Mouse (Mus musculus): ENCODE results near the gene Rarg. TPM values are rescaled to one million over a fixed set of nuclear protein-coding genes. Genes with fewer than 3 reads are reported as not detected.

The Rarg gene
- polyA plus RNA-seq, 1 experiment from 2014 or later = 3.4 TPM

- peak overlapping the region; percentile 97 for H3K4me2 ChIP-seq (replicated peaks)
- peaks cover 23% of the 10 kb centered on the region for H3K36me3 ChIP-seq
- H3K4me3 ChIP-seq (replicated peaks) = peak overlapping the region; percentile 81
- 36% methylated on average over 7 of the region's 7 CpGs for WGBS
- peak; percentile 5; the same call in 1 of the 2 replicates for ATAC-seq
- no peaks in the 10 kb centered on the region for H3K9me3 ChIP-seq
- peaks cover 21% of the 10 kb centered on the region for H3K4me1 ChIP-seq (replicated peaks)
- H3K27me3 ChIP-seq = no peaks in the 10 kb centered on the region
- peak overlapping the region; percentile 75 for H3K9ac ChIP-seq (replicated peaks)
- peak overlapping the region; percentile 86 for H3K27ac ChIP-seq
Measured at GRCm38 (mm10) chr15:102278726-102279091, 21.4 kb upstream of the Rarg start.

GRCm38 (mm10) chr15:102273982-102274716 lies 16.8 kb upstream of the Rarg start:
- Histone ChIP-seq H3K9me3 (no peaks in the 10 kb centered on the region), H3K27ac (no peak overlapping the region), H3K4me3 (replicated peaks) (no peak overlapping the region), H3K9ac (replicated peaks) (no peak overlapping the region), H3K4me1 (replicated peaks) (peaks cover 14% of the 10 kb centered on the region), H3K4me2 (replicated peaks) (no peak overlapping the region), H3K36me3 (no peaks in the 10 kb centered on the region), H3K27me3 (peaks cover 23% of the 10 kb centered on the region)
- 72% methylated on average over 6 of the region's 6 CpGs for WGBS
- no peak for ATAC-seq

- Histone ChIP-seq H3K27ac (no peak overlapping the region), H3K4me3 (replicated peaks) (no peak overlapping the region), H3K36me3 (no peaks in the 10 kb centered on the region), H3K9me3 (no peaks in the 10 kb centered on the region), H3K4me2 (replicated peaks) (no peak overlapping the region), H3K27me3 (peaks cover 23% of the 10 kb centered on the region), H3K4me1 (replicated peaks) (peaks cover 9% of the 10 kb centered on the region), H3K9ac (replicated peaks) (no peak overlapping the region)
- no peak for ATAC-seq
- WGBS = 20% methylated on average over 3 of the region's 3 CpGs
Measured at GRCm38 (mm10) chr15:102271441-102271840, 14.1 kb upstream of the Rarg start.

DNA sequence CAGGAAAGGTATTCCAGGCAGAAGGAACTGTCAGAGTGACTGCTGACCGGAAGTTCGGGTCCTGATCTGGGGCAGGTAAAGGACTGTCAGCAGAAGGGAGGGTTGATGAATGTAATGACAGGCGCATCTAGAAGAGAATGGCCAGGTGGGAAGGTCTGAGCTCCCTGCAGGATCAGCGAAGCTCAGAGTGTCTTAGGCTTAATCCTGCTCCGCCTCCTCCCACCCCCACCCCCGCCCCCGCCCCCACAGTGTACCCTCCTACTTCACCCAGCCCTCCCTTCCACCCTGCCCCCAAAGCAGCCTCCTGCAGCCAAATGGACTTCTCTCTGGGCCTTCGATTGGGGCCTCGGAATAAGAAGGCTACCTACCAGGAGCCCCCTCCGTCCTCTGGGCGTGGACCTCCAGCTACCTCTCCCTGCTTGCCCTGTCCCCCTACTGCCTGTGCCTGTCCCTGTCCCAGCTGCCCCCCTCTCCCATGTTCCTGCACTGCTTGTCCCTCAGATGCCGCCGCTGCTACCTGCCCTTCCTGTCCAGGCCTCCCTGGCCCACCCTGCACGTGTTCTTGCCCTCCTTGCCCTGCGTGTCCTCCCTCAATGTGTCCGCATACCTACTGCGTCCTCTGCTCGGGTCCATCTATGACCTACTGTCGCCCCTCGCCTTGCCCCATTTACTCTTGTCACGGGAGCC lies 13.1 kb upstream of the Rarg start, which contains the start of gene Gm9918:
TSS of gene Gm9918 (plus strand) at position 290 of the 687 bp plus-strand sequence.
- Histone ChIP-seq H3K4me3 (replicated peaks) (no peak within 1 kb of the TSS; the same call in 1 of the 2 replicates), H3K27ac (no peak within 1 kb of the TSS), H3K4me1 (replicated peaks) (peaks cover 9% of the 10 kb centered on the region), H3K4me2 (replicated peaks) (peak within 1 kb of the TSS; percentile 38), H3K9me3 (no peaks in the 10 kb centered on the region), H3K36me3 (no peaks in the 10 kb centered on the region), H3K9ac (replicated peaks) (peak within 1 kb of the TSS; percentile 50; the same call in 1 of the 2 replicates), H3K27me3 (peaks cover 23% of the 10 kb centered on the region)
- ATAC-seq = no peak
- WGBS = 6% methylated on average over 21 of the region's 21 CpGs

- Histone ChIP-seq H3K9ac (replicated peaks) (no peak overlapping the region), H3K27me3 (peaks cover 17% of the 10 kb centered on the region), H3K4me3 (replicated peaks) (no peak overlapping the region), H3K9me3 (no peaks in the 10 kb centered on the region), H3K36me3 (no peaks in the 10 kb centered on the region), H3K4me1 (replicated peaks) (peaks cover 5% of the 10 kb centered on the region), H3K27ac (no peak overlapping the region), H3K4me2 (replicated peaks) (no peak overlapping the region)
- no peak for ATAC-seq
- WGBS = 92% methylated on average over 5 of the region's 5 CpGs
Measured at GRCm38 (mm10) chr15:102265548-102265947, 8.2 kb upstream of the Rarg start.

DNA sequence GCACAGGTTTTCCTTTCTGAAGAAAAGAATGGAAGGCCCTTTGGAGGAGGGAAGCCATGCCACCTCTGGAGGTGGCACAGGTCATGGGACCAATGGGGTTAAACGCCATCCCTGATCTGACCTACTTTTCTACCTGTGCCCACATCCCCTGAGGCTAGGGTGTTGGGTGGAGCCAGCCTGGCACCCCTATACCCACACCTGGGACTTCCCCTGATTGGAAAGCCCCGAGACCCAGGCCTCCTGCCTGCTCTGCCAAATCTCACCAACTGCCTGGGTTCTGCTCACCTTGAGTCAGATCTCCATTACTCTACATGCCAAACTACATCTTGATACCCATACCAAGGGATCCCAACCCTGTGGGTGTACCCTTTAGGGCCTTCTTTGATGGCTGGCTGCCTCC lies 5.7 kb upstream of the Rarg start:
- no peak overlapping the region for H3K27ac ChIP-seq
- H3K4me1 ChIP-seq (replicated peaks) = peaks cover 11% of the 10 kb centered on the region
- H3K4me2 ChIP-seq (replicated peaks) = no peak overlapping the region
- H3K9me3 ChIP-seq = no peaks in the 10 kb centered on the region
- ATAC-seq = no peak
- 72% methylated on average over 2 of the region's 2 CpGs for WGBS
- no peaks in the 10 kb centered on the region for H3K36me3 ChIP-seq
- H3K27me3 ChIP-seq = peaks cover 27% of the 10 kb centered on the region
- no peak overlapping the region for H3K9ac ChIP-seq (replicated peaks)
- H3K4me3 ChIP-seq (replicated peaks) = no peak overlapping the region

DNA sequence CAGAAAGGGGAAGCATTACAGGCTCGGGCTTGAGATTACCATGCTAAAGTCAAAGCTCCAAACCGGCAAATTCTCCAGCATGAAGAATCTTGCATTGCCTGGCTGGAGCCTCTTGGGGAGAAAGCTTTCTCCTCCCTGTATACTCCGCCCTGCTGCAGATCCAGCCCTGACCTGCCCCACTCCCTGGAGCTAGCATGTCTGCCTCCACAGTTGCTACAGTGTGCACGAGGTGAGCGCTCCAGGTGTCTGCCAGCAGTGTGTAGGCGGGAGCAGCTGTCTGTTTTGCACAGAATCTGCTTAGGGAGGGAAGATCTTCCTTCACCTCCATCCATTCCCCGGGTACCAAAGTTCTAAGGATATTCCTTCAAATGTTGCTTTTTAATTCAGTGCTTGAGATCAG lies 5.3 kb upstream of the Rarg start:
- H3K4me2 ChIP-seq (replicated peaks) = no peak overlapping the region
- 47% methylated on average over 7 of the region's 7 CpGs for WGBS
- H3K9me3 ChIP-seq = no peaks in the 10 kb centered on the region
- H3K9ac ChIP-seq (replicated peaks) = no peak overlapping the region
- no peak overlapping the region for H3K4me3 ChIP-seq (replicated peaks)
- H3K36me3 ChIP-seq = no peaks in the 10 kb centered on the region
- H3K27ac ChIP-seq = no peak overlapping the region
- no peak for ATAC-seq
- peaks cover 15% of the 10 kb centered on the region for H3K4me1 ChIP-seq (replicated peaks)
- peaks cover 31% of the 10 kb centered on the region for H3K27me3 ChIP-seq

DNA sequence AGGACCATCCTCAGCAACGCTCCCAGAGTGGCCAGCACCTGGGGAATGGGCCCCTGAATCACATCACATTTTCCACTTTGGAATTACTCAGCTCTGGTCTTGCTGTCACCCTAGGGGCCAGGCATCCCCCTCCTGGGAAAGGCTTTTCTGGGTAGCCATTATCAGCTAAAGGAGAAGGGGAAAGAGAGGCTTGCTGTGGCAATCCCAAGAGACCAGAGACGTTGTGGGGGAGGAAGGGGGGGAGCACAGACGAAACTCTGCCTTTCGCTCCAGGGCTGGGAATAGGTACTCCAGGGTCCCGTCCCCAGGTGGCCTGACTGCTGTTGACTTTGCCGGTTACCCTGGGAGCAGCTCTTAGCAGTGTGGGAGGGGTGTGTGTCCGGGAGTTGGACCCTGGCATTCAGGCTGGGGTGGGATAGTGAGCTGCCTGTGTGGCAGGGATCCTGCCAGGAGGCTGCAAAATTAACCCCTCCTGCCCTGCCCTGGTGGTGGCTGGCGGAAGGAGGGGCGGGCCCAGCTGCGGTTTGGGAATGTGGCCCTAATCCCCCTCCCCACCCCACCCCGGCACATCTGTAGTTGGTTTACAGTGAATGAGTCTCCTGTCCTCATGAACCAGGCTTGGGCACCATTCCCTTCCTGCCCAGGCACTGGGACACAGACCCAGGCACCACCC lies 1.4 kb upstream of the Rarg start:
- WGBS = 9% methylated on average over 11 of the region's 11 CpGs
- H3K36me3 ChIP-seq = no peaks in the 10 kb centered on the region
- 0 out of 2 replicates have a peak, but pooled peaks have one; percentile 28 for ATAC-seq
- H3K9ac ChIP-seq (replicated peaks) = 0 out of 2 replicates have a peak overlapping the region, but pooled peaks have one; percentile 32
- H3K4me2 ChIP-seq (replicated peaks) = no peak overlapping the region
- no peaks in the 10 kb centered on the region for H3K9me3 ChIP-seq
- H3K27me3 ChIP-seq = peaks cover 65% of the 10 kb centered on the region
- H3K4me3 ChIP-seq (replicated peaks) = no peak overlapping the region
- no peak overlapping the region for H3K27ac ChIP-seq
- H3K4me1 ChIP-seq (replicated peaks) = peaks cover 25% of the 10 kb centered on the region

DNA sequence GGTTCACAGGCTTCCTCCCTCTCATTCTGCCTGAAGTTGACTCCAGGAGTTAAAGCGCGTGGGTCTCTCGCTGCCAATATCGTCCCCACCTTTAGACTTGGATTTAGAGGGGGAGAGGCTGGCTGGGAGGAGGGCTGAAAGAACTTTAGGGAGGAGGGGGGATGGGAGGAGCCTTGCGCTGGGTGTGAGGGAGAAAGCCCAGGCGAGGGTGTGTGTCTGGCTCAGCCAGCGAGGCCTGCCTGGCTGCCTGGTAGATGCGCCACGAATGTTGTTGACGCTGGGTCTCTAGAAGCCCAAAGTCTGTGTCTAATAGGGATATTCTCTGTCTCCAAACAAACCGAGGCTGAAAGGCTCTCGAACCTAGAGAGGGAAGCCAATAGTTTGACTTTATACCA lies 756 bp upstream of the Rarg start:
- peaks cover 69% of the 10 kb centered on the region for H3K27me3 ChIP-seq
- no peak for ATAC-seq
- H3K27ac ChIP-seq = no peak overlapping the region
- no peaks in the 10 kb centered on the region for H3K9me3 ChIP-seq
- H3K4me2 ChIP-seq (replicated peaks) = peak overlapping the region; percentile 90
- WGBS = 4% methylated on average over 12 of the region's 12 CpGs
- peak overlapping the region; percentile 51 for H3K4me3 ChIP-seq (replicated peaks)
- H3K4me1 ChIP-seq (replicated peaks) = peaks cover 25% of the 10 kb centered on the region
- no peaks in the 10 kb centered on the region for H3K36me3 ChIP-seq
- H3K9ac ChIP-seq (replicated peaks) = 0 out of 2 replicates have a peak overlapping the region, but pooled peaks have one; percentile 32

DNA sequence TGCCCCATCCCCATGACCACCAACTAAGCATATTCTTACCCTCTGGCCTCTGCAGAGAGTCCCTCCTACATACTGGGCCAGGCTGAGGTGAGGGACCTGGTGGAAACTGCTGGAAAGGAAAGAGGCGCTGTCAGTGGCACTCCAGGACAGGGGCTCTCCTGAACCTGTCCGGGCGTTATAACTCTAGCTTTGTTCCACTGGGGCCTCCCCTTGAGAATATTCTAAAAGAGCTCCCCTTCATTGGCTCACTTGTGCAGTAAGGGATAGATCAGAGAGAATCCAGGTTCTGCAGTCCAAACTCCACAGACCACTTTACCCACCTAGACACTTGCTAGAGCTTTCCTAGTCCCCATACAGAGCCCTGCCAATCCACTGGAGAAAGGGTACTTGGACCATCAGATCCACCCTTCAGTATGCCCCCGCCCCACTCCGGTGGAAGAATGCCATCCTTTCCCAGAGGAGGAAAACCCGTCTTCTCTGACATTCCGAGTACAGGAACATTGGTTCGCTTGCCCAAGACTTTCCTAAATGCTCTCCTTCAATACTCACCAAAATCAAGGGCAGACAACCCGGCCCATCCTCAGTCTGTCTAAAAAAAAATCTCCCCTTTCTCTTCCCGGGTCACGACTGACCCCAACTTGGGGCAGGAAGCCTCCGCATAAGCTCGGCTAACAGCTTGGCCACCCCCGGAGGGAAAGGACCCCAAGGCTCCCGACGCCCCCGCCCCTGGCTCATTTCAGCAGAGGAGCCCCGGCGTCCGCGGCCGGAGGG lies 701 bp downstream of the Rarg start:
- 0 out of 2 replicates have a peak, but pooled peaks have one; percentile 9 for ATAC-seq
- Histone ChIP-seq H3K27ac (no peak overlapping the region), H3K9me3 (no peaks in the 10 kb centered on the region), H3K4me3 (replicated peaks) (peak overlapping the region; percentile 51), H3K27me3 (peaks cover 74% of the 10 kb centered on the region), H3K4me1 (replicated peaks) (peaks cover 25% of the 10 kb centered on the region), H3K4me2 (replicated peaks) (peak overlapping the region; percentile 90), H3K9ac (replicated peaks) (peak overlapping the region; percentile 69), H3K36me3 (no peaks in the 10 kb centered on the region)
- 8% methylated on average over 22 of the region's 22 CpGs for WGBS

DNA sequence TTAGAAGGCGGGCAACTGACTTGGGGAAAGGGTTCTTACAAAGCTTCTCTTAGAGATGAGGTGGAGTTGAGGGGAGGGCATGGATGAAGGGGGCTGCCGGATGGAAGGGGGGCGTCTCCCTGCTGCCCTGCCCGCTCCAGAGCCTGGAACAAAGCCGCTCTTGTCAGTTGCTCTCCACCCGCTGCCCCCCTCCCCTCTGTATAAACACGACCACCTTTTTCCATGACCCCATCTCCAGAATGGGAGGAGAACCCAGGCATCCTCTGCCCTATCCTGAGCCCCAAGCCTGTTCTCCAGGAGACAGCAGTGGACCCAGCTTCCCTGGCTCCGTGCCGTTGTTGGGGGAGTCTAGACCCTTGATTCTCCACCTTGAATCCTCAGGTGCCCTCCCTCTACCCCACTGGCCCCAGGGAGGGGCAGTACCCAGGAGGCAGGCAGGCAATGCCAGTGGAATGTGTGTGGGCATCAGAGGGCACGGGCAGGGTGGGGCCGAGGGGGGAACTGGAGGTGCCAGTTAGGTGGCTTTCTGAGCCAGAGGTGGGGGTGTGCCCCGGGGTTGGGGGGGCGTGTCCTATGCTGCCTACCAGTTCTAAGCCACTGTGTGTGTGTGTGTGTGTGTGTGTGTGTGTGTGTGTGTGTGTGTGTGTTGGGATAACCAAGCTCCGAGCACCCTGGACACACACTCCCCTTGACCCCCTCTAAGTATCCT lies 1.6 kb downstream of the Rarg start:
- Histone ChIP-seq H3K27ac (no peak overlapping the region), H3K4me3 (replicated peaks) (no peak overlapping the region), H3K27me3 (peaks cover 82% of the 10 kb centered on the region), H3K9ac (replicated peaks) (no peak overlapping the region), H3K9me3 (no peaks in the 10 kb centered on the region), H3K36me3 (no peaks in the 10 kb centered on the region), H3K4me2 (replicated peaks) (no peak overlapping the region), H3K4me1 (replicated peaks) (peaks cover 25% of the 10 kb centered on the region)
- 47% methylated on average over 13 of the region's 14 CpGs for WGBS
- no peak for ATAC-seq
